Mouse (Mus musculus): ENCODE data around the gene Timm8a1.

DNA sequence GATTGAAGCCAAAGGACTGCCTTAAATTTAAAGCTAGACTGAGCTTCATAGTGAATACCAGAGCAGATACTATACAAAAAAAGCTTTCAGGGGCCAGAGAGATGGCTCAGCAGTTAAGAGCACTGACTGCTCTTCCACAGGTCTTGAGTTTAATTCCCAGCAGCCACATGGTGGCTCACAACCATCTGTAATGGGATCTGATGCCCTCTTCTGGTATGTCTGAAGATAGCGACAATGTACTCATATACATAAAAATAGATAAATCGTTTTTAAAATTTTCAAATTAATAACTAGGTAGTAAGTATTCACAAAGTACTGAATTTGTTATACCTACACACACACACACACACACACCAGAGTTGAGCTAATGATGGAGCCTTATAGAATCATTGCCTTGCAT is 8.3 kb downstream of the Timm8a1 start:
- TF ChIP-seq CTCF (IDR thresholded peaks at IDR 0.05) (no peak), EP300 (IDR thresholded peaks at IDR 0.05) (no peak)

Data from lung, postnatal 0 days (tissue).